Mouse (Mus musculus) mouse embryonic stem cell (cell line): Measurements from ENCODE around the gene Arfgap2.
"Not testable (repeated sequence)": the region's sequence is repeated elsewhere in the genome, so short reads cannot be mapped to it uniquely, and the experiment has no call there.

Experiments used
- in situ Hi-C, 2 experiments: fragments of 300-500 bp; cut with MboI; formaldehyde crosslinking; loops; 1 replicate in 1 of 2; 3 replicates in 1 of 2; pipeline ENCODE4 v1.14.3; 2019 to 2020; ENCODE audit warnings: low sequenced_read_pairs in 2 of 2, low pct_unique_long_range_greater_than_20kb in 1 of 2, mixed read lengths in 1 of 2; ENCODE audit not compliant: unreplicated experiment in 1 of 2

The Arfgap2 gene

DNA sequence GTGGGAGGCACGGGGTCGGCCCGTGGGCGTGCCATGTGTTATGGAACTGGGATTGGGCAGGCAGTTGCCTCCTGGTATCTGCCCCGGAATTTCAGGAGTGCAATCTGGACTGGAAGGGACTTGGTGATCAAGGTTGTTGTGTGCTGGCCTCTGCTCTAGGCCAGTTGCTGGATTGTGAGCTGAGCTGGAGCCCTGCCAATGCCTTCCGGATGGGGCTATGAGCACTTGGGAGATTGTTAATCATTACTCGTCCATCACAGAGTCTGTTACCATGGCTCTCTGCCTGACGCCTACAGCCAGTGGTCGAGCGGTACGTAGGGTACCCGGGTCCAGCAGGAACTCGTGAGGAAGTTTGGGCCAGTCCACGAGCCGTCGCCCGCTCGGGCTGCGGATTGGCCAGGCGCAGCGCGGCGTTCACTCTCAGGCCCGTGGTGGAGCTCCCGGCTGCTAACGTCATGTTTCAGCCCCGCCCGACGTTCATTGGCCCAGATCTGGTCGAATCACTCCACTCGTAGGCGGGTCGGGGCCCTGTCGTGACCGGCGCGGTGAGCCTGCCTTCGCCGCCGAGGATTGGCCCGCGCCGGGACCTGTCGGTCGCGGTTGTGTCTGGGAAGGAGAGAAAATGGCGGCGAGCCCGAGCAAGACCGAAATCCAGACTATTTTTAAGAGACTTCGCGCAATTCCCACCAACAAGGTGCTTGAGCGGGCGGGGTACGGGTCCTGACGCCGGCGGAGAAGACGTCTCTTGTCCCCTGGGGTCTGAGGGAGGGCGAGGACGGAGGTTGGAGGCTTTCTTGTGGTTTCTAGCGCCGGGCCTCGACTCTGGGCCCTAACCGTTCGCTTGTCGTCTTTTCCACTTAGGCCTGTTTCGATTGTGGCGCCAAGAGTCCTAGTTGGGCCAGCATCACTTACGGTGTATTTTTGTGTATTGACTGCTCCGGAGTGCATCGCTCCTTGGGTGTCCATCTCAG, at the start of gene Arfgap2:
Arfgap2 (plus strand) TSS at position 264 of the 971 bp plus-strand sequence.
- in situ Hi-C loops = no loop called here

DNA sequence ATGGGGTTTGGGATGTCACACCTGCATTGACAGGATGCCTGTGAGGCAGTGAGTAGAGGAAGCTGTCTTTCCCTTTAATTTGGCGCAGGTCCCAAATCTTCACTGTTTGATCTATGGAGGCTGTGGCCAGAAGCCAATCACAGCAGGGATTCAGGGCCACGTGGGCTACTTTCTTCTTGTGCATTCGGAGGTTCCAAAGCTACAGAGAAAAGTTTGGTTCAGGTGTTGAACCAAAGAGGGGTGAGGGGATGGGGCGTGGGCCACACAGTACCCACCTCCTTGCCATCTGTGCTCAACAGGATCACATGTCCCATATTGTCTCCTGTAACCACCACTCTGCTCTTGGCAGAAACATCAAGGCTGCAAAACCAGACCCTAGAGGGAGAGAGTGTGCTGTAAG, 47.7 kb upstream of the Arfgap2 start:
- in situ Hi-C loops = no loop called here

DNA sequence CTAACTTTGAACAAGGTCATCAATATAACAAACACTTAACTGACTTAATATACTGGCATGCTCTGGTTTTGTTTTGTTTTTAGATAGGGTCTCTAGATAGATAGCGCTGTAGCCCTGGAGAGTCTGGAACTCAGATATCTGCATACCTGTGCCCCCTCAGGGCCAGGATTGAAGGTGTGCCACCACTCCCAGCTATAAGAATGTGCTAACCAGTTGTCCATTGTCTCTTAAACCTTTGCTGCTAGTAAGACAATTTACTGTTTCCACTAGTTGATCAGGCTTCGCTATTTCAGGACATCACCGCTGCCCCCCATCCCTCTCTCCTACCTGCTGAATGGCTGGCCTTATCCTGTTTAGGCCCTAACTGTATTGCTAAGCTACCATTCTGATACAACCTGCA, 44.3 kb upstream of the Arfgap2 start:
- in situ Hi-C loops = no loop called here

DNA sequence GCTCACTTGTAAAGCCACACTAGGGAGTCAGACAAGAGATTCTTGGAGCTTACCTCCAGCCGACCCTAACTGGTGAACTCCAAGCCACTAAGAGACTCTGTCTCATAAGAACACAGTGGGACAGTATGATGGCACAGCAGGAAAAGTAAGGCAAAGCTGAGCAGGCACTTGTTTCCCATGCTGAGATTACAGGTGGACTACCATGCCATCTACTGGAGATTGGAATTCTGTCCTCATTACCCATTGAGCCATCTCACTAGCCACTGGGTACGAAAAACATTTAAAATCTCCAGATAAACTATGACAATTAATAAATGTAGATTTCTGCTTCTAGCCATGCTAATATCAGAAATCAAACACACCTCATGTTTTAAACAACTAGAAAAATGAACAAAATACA, 41.2 kb upstream of the Arfgap2 start:
- in situ Hi-C loops = no loop called here

DNA sequence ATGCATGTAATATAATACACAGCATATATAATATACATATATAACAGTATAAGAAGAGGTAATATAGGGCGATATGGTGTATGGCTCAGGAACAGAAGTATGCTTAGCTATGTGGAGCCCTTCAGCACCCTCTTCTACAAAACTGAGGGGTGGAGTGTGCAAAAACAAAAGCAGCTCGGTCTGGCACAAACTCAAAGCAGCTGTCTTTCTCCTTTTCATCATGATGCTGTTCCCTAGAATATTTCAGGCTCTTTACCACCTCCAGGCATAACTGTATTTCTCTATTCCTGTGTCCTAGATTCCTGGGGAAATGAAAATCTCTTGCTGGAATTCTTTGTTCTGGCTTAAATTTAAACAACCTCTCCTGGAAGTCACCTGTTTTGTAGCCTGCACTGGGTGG, 35.0 kb upstream of the Arfgap2 start:
- in situ Hi-C loops = no loop called here

DNA sequence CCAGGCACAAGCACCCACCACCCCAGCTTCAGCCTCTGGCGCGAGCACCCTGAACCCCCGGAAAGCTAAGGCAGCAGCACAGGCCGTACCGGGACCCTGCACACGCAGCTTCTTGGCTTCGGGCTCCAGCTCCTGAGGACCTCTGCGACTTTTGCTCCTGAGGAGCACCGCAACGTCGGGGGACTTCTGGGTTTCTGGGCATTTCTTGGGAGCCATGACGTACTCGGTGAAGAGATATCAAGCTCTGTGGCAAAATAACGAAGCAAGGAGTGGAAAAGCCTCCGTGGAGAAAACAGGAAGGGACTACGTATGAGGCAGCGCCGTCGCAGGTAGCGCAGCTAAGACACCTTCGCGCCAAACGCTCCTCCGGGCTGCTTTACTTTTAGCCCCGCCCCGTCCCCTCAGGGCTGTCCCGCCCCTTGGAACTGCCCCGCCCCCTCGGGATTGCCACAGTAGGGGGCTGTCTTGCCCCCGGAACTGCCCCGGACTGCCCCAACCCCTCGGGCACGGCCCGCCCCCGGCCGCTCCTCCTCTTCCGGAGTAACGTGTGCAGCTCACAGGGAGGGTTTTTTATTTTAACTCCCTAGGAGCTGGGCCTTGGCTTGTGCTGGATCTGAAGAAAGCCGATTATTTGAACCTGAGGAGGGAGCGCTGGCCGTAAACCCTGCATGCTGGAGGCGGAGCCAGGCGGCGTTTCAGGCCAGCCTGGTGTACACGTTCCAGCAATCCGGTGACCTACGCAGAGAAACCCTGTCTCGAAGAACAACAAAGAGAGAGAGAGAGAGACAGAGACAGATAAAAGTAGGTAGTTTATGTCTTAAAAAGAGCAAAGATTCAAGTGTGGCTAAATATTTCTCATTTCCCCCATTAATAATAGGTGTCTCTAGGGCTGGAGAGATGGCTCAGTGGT, 27.9 kb upstream of the Arfgap2 start, which contains the start of gene Ddb2:
Ddb2 (minus strand) TSS at position 382 of the 910 bp plus-strand sequence.
- in situ Hi-C loops = no loop called here

DNA sequence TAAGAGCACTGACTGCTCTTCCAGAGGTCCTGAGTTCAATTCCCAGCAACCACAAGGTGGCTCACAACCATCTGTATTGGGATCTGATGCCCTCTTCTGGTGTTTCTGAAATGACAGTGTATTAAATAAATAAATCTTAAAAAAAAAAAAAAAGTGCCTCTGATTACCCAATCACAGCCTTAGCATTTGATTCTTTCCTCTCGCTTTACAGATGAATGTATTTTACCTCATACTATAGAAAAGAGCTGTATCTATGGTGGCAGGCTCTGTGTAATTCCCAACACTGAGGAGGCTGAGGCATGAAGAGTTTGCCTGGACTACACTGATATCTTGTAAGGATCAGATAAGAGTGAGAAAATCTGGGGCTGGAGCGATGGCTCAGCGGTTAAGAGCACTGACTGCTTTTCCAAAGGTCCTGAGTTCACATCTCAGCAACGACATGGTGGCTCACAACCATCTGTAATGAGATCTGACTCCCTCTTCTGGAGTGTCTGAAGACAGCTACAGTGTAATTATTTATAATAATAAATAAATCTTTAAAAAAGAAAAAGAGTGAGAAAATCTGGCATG, 27.2 kb upstream of the Arfgap2 start:
- in situ Hi-C loops = not testable (repeated sequence)

DNA sequence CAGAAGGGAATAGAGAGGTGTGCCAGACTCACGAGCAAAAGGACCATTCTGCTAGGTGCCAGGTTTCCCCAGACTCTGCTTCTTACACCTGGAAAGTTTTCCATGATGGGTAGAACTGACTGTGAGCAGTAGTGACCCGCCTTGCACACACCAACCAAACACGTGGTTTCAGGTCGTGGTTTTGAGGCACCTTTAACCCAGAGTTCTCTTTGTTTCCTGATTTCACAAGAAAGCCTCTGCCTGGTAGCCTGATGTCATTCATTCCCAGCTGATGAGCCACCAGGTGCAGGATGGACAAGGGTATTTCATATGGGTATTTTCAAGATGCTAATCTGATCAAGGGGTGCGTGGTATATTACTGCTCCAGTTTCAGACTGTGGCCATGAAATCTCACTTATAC, 22.2 kb upstream of the Arfgap2 start:
- in situ Hi-C loops = no loop called here

DNA sequence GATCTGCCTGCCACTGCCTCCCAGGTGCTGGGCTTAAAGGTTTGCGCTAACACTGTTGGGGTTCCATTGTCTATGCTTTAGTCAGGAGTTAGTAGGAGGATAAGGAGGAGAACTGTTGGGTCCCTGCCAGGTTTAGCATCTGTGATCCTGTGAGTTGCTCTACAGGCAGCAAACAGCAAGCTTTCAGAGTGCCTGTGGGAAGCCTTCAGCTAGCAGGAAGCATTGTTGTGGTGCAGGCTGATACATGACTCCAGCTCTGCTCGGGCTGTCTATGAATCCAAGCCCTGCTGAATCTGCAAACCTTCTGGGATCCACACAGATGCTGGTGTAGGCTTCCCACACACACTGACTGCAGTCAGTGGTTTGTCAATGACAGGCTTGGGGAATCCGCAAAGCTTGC, 21.4 kb upstream of the Arfgap2 start:
- in situ Hi-C loops = no loop called here

DNA sequence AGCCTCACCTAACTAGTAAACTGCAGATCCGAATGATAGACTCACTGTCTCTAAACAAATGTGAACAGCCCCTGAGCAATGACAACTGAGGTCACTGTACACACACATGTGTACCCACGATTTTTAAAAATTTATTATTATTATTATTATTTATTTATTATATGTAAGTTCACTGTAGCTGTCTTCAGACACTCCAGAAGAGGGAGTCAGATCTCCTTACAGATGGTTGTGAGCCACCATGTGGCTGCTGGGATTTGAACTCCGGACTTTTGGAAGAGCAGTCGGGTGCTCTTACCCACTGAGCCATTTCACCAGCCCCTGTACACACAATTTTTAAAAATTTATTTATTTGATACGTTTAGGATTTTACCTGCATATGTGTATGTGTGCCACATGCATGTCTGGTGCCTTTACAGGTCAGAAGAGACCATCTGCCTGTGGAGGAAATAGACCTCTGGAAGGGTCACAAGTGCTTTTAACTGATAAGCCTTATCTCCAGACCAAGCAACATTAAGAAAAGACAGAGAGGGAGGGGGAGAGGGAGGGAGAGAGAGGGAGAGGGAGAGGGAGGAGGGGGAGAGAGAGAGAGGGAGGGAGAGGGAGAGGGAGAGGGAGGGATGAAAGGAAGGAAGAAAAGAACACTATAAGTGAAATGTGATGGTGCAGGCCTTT, 20.1 kb upstream of the Arfgap2 start:
- in situ Hi-C loops = no loop called here

DNA sequence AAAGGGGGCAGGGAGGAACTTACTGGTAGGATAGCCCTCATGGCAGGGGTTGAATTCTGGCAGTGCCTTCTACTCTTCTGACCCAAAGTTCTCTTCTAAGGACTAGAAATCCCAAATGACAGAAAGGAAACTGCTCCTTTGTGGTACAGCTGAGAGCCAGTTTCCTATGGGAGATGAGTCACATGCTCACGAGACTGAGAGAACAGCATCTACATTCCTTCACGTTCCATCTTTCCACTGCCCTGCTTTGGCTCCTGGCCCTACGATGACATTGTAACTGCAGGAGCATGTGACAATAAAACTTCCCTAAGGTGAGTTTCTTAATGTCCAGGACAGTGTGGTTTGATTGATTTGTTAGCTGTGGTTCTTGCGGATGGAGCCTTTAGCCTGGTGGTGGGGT, 16.4 kb upstream of the Arfgap2 start:
- in situ Hi-C loops = no loop called here

DNA sequence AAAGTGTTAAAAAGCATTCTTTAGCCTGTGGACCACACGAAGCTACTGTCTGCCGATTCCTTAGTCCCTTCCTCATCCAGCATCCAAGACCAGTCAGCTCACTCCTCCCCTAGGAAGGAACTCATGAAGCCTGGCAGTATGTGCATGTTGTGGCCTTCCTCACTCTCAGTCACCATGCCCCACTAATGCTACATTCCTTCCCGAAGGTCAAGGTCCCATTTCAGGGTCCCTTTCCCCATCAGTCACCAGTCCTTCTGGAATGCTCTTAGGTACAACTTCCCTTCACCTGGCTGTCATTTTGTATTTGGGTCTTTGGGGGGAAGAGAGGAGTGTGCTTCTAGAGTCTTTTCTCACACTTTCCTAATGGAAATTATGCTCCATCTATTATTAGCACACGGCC, 12.8 kb upstream of the Arfgap2 start:
- in situ Hi-C loops = no loop called here

DNA sequence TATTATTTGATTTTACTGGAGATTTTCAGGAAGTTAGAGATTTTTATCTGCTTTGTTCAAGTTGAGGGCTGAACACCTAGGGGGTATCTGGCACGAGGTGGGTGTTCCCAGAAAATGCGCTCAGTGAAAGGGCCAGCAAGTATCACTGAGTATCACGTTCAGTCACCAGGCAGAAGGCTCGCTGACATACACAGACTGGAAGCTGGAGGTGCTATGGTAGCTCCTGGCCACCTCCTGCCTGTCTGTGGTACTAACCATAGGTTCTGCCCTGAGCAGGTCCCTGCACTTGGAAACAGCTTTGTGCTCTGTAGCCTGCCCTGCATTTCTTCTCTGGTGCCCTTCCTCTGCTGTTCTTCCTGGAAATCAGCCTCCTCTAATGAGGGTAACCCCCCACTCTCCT, 12.3 kb upstream of the Arfgap2 start:
- in situ Hi-C loops = no loop called here

DNA sequence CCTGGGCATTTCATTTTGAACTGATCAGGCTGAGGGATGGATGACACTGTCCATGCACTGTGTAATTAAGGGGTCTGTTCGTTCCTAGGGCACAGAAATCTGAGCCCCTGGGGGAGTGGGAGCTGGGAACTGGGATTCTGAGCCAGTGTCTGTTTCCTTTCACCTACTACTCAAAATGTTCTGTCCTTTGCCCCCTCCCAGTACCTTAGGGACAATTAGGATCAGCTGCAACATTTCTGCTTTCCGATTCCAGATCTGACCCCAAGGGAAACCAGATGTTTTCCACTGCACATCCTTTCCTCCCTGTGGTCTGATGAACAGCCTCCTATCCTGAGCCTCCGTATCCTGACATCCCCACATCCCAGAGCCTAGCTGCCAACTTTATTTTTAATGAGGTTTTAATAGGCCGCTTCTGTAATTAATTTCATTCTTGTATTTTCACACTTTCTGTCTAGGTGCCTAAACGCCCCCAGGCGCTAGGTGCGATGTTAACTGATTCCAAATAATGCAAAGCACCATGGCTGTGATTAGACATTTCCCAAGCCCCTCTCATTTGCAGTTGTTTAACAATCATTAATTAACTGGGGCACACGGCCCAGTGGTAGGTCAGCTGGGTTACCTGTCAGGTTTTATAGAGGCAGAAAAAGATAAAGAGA, 9.9 kb upstream of the Arfgap2 start:
- in situ Hi-C loops = no loop called here

DNA sequence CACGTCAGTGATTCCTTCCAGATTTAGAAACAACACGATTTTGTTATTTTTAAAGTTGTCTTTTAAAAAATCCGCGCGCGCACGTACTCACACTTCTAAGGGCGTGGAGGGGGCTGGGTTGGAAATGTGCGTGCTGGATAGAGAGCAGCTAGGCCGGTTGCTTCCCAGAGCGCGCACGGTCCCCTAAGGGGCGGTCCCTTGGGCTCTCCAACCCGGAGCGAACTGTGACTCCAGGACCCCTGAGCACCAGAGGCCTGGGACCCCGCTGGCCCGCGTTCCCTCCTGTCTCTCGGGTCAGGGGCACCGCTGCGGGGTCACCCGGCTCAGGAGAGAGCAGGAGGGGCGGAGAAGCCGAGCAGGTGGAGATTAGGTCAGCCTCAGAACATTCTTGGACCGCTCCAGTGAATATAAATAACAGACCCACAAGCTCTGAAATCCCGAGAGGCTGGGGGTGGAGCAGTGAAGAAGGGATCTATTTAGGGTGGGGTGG, 9.1 kb upstream of the Arfgap2 start, which contains the start of gene Pacsin3:
Pacsin3 (plus strand) TSS at position 294 of the 490 bp plus-strand sequence.
- in situ Hi-C loops = no loop called here

DNA sequence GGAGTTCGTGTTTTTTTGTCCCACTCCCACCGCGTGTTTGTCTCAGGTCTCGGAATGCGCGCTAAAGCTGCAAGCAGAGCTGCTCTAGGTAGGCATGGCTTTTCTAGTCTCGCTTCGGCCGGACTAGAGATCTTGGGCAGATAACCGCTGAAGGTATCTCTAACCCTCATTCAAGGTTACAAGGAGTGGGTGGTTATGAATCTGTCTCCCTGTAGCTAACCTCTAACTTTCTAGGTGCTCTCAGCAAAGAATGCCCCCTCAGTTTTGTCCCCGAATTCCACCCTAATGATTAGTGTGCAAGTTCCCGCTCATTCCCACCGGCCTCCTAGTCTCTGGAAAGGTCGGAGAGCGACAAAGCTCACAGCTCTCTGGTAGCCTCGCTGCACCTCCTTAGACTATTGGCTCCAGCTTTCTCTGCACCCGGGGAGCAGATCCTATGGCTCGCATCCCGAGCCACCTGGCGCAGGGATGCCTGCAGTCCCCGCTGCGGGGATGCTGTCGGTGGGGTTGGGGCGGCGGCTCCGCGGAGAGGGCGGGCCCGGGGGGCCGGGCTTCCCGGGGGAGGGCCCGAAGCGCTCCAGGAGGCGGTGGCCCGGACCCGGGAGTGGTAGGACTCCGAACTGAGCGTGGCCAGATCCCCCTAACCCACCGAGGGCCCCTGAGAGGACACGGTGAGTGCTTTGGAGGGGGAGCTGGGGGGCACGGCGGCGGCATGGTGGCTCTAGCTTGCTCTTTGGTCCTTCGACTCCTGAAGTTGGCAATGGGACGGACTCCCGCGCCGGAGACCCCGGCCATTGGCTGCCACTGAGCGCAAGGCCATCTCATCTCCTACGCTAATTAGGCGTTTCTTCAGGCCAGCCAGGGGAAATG, 8.3 kb upstream of the Arfgap2 start:
- in situ Hi-C loops = no loop called here
